Comparison of ENCODE assay signal across 20 mouse cellular contexts in genomic region chr17:86277032-86277798, GRCm38 (mm10).
A peak's percentile ranks its signal among the peaks of the same experiment; 100 is the strongest.
DNase-seq lines count a peak whose midpoint lies in the region; ATAC-seq and TF ChIP-seq lines count a peak whose summit lies in the region.
"Had no signal": no experiment of that assay in that cellular context is flagged by ENCODE, and none has a peak within 500 bp of the region (broad histone marks: within the 10 kb centered on the region; RNA-seq: fewer than 3 reads in every experiment).

No protein-coding gene starts in this region.

- H3K36me3 ChIP-seq in lung, embryonic 14.5 days (ENCODE audit: insufficient read depth), result no peaks in the 10 kb centered on the region
- no peaks in the 10 kb centered on the region for H3K36me3 ChIP-seq in embryonic facial prominence, embryonic 13.5 days
- H3K36me3 ChIP-seq in limb, embryonic 12.5 days, result no peaks in the 10 kb centered on the region
- H3K36me3 ChIP-seq in midbrain, postnatal 0 days (ENCODE audit: insufficient read depth, low read length), result no peaks in the 10 kb centered on the region
- H3K36me3 ChIP-seq: G1E; heart, embryonic 13.5 days; kidney, embryonic 15.5 days had no signal

- TF ChIP-seq CTCF in lung, embryonic 14.5 days (IDR thresholded peaks at IDR 0.05; ENCODE audit: low read depth), result no peak
- no peak for TF ChIP-seq CTCF in midbrain, postnatal 0 days (IDR thresholded peaks at IDR 0.05)

- no peak overlapping the region for H3K4me2 ChIP-seq in lung, embryonic 14.5 days
- H3K4me2 ChIP-seq in embryonic facial prominence, embryonic 13.5 days, result peak overlapping the region; percentile 33
- H3K4me2 ChIP-seq in limb, embryonic 12.5 days, result peak overlapping the region; percentile 28; the same call in 1 of the 2 replicates
- H3K4me2 ChIP-seq in midbrain, postnatal 0 days (ENCODE audit: low read depth, low read length, poor library complexity, severe bottlenecking), result no peak overlapping the region
- H3K4me2 ChIP-seq: heart, embryonic 13.5 days; kidney, embryonic 15.5 days had no signal

- no peak for DNase-seq in lung, embryonic 14.5 days
- DNase-seq in lung, postnatal 14 days, result no peak
- DNase-seq in yolk sac, embryonic 10.5 days (ENCODE audit: low spot score), result no peak
- no peak for DNase-seq in midbrain, postnatal 0 days (ENCODE audit: low spot score)
- no peak for DNase-seq in gastrocnemius, postnatal 25 days
- DNase-seq: adrenal gland, postnatal 10 days; cerebellum, adult 9-11 months; heart, adult 18-20 months; heart, postnatal 14 days; kidney, postnatal 4 days; liver, postnatal 0 days had no signal

- no peak overlapping the region for H3K9ac ChIP-seq in lung, embryonic 14.5 days
- H3K9ac ChIP-seq in embryonic facial prominence, embryonic 13.5 days, result no peak overlapping the region
- no peak overlapping the region for H3K9ac ChIP-seq in limb, embryonic 12.5 days (replicated peaks)
- H3K9ac ChIP-seq in midbrain, postnatal 0 days (replicated peaks; ENCODE audit: low read length, poor library complexity, severe bottlenecking), result no peak overlapping the region
- H3K9ac ChIP-seq: heart, embryonic 13.5 days; kidney, embryonic 15.5 days; liver, postnatal 0 days had no signal

- 0 out of 2 replicates have a peak overlapping the region, but pooled peaks have one; percentile 2 for H3K27ac ChIP-seq in lung, embryonic 14.5 days (ENCODE audit: low read depth)
- H3K27ac ChIP-seq in embryonic facial prominence, embryonic 13.5 days, result peak overlapping the region; percentile 90
- H3K27ac ChIP-seq in limb, embryonic 12.5 days, result peak overlapping the region; percentile 84
- no peak overlapping the region for H3K27ac ChIP-seq in midbrain, postnatal 0 days (ENCODE audit: low read depth, low read length)
- H3K27ac ChIP-seq: heart, embryonic 13.5 days; hindbrain, postnatal 0 days; kidney, embryonic 15.5 days had no signal

- H3K9me3 ChIP-seq in lung, embryonic 14.5 days (ENCODE audit: low read depth, low read length), result no peaks in the 10 kb centered on the region
- no peaks in the 10 kb centered on the region for H3K9me3 ChIP-seq in embryonic facial prominence, embryonic 13.5 days
- H3K9me3 ChIP-seq in limb, embryonic 12.5 days, result no peaks in the 10 kb centered on the region
- H3K9me3 ChIP-seq in midbrain, postnatal 0 days (ENCODE audit: low read length), result no peaks in the 10 kb centered on the region
- H3K9me3 ChIP-seq: G1E; heart, embryonic 13.5 days; kidney, embryonic 15.5 days had no signal

- no peak for ATAC-seq in lung, embryonic 14.5 days (ENCODE audit: insufficient read depth)
- ATAC-seq in embryonic facial prominence, embryonic 13.5 days (ENCODE audit: insufficient number of reproducible peaks, insufficient read depth, low FRiP score, low TSS enrichment, low read depth), result no peak
- no peak for ATAC-seq in limb, embryonic 12.5 days (ENCODE audit: insufficient number of reproducible peaks, insufficient read depth, low FRiP score, low TSS enrichment, low read depth)
- ATAC-seq in midbrain, postnatal 0 days (ENCODE audit: low FRiP score), result no peak
- ATAC-seq: forebrain, embryonic 14.5 days; hindbrain, postnatal 0 days; liver, postnatal 0 days; midbrain, embryonic 16.5 days had no signal

- WGBS in lung, embryonic 14.5 days, result 66% methylated on average over 8 of the region's 8 CpGs
- 33% methylated on average over 8 of the region's 8 CpGs for WGBS in embryonic facial prominence, embryonic 13.5 days
- WGBS in limb, embryonic 12.5 days, result 27% methylated on average over 8 of the region's 8 CpGs
- 79% methylated on average over 8 of the region's 8 CpGs for WGBS in midbrain, postnatal 0 days

- peaks cover 20% of the 10 kb centered on the region for H3K4me1 ChIP-seq in lung, embryonic 14.5 days (ENCODE audit: insufficient read depth)
- H3K4me1 ChIP-seq in embryonic facial prominence, embryonic 13.5 days, result peaks cover 65% of the 10 kb centered on the region
- H3K4me1 ChIP-seq in limb, embryonic 12.5 days (replicated peaks), result peaks cover 46% of the 10 kb centered on the region
- H3K4me1 ChIP-seq in midbrain, postnatal 0 days (ENCODE audit: insufficient read depth, low read length), result no peaks in the 10 kb centered on the region

- no peak overlapping the region for H3K4me3 ChIP-seq in lung, embryonic 14.5 days (ENCODE audit: low read depth, low read length)
- no peak overlapping the region for H3K4me3 ChIP-seq in embryonic facial prominence, embryonic 13.5 days
- no peak overlapping the region for H3K4me3 ChIP-seq in limb, embryonic 12.5 days (replicated peaks)
- H3K4me3 ChIP-seq in midbrain, postnatal 0 days (ENCODE audit: low read depth, low read length), result no peak overlapping the region
- H3K4me3 ChIP-seq: heart, embryonic 13.5 days; kidney, embryonic 15.5 days had no signal

- H3K27me3 ChIP-seq in lung, embryonic 14.5 days (ENCODE audit: insufficient read depth, low read length), result no peaks in the 10 kb centered on the region
- H3K27me3 ChIP-seq in embryonic facial prominence, embryonic 13.5 days, result no peaks in the 10 kb centered on the region
- H3K27me3 ChIP-seq in limb, embryonic 12.5 days, result no peaks in the 10 kb centered on the region
- H3K27me3 ChIP-seq in midbrain, postnatal 0 days (ENCODE audit: insufficient read depth, low read length), result no peaks in the 10 kb centered on the region
- H3K27me3 ChIP-seq: CH12.LX; heart, embryonic 13.5 days; kidney, embryonic 15.5 days had no signal

Comparison
In these comparisons a context has a peak if more than half of its experiments do, and no peak if none do; other contexts are left out.
1. H3K4me2 ChIP-seq: peak in embryonic facial prominence, embryonic 13.5 days (single experiment) and limb, embryonic 12.5 days (single experiment); none in lung, embryonic 14.5 days (single experiment) and midbrain, postnatal 0 days (single experiment).